Mouse (Mus musculus) CD4-positive helper T cell, adult 2 months (primary cell): Measurements from ENCODE around the gene Usb1.
A peak's percentile ranks its signal among the peaks of the same experiment; 100 is the strongest.

Experiments used
- DNase-seq: peaks from one replicate; pipeline ENCODE4 v3.0.0-alpha.2; 2012; ENCODE audit warnings: low read depth, missing footprints, low spot score

The Usb1 gene

DNA sequence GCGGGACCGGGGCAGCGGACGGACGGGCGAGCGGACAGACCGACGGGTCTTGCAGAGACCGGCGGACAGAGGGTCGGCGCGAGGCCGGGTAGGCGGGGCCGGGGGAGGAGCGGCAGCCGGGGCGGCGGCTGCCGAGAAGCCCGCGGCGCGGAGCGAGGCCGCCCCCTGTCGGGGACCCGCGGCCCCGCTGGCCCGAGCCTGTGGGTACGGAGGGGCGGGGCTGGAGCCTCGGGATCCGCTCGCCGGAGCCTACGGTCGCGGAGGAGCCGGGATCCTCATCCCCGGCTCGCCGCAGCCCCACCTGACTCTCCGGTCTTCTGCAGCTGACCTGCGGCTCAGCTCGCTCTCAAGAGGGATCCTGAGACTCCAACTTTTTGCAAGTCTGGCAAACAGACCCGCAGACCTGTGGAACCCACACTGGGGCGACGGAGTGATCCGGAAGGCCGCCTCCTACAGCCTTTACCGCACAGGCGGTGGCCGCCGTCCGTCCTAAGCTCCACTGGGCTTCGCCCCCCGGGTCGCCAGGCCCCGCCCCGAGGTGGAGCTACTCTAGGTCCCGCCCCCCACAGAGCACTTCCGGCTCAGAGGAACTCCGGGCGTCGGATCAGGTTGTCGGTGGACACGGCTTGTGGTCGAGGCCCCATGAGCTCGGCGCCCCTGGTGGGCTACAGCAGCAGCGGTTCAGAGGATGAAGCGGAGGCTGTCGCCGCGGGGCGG lies at the start of gene Usb1, which contains the start of gene Zfp319:
Gene Usb1, plus strand, starts transcription at position 565 of the 717 bp plus-strand sequence.
Gene Zfp319, minus strand, starts transcription at position 231 of the 717 bp plus-strand sequence.
- DNase-seq, result peak; percentile 94

DNA sequence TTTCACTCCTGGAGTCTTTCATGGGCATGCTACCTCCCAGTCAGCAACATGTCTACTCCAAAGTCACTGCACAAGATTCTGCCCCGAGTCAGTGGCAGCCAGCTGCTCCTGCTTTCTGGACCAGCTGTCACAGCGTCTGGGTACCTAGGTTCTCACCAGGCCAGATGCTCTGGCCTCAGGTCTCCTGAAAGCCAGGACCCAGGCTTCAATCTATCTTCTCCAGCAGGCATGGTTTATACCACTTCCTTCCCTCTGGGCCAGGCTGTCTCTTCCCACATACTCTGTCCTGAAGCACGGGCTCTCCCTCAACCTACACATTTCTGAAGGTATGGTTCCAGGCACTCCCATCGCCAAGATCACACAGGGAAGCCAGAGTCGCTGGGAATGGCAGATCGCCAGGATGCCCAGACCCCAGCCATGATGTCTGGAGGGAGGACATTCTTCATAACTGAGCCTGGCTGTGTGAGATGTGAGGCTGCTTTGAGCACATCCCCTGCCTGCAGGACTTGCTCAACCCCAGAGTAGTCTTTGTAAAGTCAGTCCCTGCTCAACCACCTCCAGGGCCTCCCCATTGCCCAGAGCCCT lies 42.9 kb upstream of the Usb1 start:
- no peak for DNase-seq

DNA sequence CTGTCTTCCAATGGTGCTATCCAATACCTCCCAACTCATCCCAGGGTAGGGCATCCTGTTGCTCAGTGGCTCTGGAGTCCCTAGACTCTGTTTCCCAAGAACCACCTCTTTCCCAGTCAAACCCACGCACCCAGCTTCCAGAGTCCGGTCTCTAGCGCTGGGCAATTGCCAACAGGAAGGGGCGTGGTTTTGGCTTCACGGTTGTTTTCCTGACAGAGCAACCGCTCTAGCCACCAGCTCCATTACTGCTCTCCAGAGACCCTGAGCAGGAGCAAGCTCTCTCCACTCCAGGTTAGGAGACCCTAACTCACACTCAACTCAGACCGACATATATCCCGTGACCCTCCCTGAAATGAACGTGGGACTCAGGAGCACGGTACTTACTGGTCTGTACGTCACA lies 38.9 kb upstream of the Usb1 start:
- DNase-seq, result no peak

DNA sequence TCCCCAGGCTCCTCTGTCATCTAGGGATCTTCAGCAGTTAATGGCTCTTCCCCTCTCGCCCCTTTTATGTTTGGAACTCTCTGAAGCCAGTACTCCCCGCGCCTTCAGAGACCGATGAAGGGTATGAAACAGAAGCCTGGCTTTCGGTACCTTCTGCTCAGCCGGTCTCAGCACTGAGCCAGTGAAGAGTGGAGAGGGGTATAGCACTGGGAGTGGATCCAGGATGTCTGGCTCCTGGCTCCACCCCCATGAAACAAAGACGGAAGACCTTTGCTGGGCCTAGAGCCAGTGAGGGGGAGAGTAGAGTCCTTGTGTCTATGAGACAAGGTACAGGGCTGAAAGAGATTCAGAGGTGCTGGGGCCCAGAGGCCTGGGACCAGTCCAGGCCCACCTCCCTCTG lies 38.2 kb upstream of the Usb1 start:
- DNase-seq, result no peak

DNA sequence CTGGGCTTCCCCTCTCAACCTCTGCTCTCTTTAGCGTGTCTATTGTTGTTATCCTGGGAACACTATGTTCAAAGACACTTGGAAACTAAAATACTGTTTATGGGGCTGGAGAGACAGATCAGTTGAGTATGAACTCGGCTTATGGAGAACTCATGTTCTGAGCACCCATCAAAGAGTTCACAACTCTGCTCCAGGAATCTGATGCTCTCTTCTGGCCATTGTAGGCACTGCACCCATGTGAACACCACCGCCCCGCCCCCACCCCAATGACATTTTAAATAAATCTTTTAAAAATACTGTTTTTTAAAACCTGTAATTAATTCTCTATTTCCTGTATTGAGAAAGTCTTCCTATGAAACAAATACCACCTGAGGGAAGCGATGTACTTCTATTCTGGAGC lies 29.7 kb upstream of the Usb1 start:
- DNase-seq, result peak; percentile 56

DNA sequence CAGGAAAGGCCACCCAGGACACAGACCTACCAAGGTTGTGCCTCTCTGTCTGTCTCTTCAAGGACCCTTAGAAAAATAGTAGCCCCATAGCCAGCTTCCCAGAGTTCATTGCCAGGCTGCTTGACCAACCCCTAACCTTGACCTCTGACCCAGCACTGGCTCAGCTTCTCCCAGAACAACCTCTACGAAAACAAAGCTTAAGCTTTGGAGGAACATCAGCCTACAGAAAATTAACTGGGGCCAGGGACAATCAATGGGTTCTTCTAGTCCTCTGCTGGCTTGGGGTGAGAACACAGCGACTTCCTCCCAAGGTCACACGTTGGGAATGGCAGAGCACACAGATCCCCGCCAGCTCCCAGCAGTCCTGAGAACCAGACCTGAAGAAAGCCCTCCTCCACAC lies 26.6 kb upstream of the Usb1 start:
- DNase-seq, result no peak

DNA sequence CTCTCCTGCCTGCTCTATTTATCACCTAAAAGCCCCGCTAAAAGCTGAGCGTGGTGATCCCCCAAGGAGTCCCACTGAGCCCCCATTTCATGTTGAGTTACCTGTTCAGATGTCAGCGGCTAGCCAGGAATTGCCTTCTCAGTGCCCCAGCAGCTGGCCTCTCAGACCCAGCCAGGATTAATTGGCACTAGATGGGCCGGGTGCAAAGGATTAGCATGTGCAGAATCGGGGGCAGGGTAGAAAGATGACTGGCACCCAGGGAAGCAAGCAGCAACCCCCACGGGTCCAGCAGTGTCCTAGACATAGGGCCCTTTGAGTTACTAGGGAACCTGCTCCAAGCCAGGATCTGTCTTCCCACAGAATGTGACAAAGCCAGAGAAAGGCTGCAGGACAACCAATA lies 25.7 kb upstream of the Usb1 start, which contains the start of gene Cngb1:
Gene Cngb1, minus strand, starts transcription at position 155 of the 400 bp plus-strand sequence.
- DNase-seq, result no peak

DNA sequence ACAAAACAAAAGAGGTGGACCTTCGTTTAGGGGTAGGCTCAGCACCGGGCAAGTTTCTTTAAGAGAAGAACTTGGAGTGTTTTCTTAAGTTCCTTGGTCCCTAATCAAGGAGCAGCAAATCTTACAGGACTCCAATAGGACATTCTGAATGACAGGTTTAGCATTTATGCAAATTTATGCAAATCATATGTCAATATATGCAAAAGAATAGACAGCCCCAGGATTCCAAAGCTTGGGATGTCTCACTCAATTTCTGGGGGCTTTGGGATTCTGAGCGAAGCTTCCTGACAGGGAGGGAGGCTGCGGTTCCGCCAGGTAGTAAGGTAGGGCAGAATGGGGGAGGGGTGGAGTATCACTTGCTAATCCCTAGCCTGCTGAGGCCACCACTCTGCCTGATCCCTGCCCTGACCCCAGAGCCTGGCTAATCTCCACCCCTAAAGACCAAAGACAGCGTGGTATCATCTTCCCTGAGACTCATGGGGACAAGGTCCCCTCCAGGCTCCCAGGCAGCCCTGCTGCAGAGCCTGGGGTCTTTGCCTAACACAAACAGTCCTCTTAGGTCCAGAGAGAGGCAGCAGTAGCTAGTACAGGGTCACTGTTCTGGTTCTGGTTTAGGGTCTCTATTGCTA lies 21.6 kb upstream of the Usb1 start, which contains the start of gene Tepp:
Gene Tepp, plus strand, starts transcription at position 225 of the 629 bp plus-strand sequence.
- DNase-seq, result no peak

DNA sequence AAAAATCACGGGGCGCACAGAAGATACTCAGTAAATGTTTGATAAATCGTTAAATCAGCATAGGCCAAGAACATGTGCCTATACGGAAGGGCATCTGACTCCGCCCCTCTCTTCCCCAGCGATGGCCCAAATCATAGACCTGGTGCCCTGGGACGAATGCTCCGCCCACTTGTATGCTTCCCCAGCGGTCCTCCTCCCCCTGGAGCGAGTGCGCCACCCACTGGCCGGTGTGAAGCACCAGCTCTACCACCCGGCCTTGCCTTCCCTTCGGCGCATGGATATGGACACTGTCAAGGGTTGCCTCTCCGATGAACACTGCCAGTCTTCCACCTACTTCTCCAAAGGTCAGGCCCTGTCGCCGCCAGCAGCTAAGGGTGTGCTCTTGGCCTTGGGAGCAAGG lies 19.2 kb upstream of the Usb1 start:
- no peak for DNase-seq

DNA sequence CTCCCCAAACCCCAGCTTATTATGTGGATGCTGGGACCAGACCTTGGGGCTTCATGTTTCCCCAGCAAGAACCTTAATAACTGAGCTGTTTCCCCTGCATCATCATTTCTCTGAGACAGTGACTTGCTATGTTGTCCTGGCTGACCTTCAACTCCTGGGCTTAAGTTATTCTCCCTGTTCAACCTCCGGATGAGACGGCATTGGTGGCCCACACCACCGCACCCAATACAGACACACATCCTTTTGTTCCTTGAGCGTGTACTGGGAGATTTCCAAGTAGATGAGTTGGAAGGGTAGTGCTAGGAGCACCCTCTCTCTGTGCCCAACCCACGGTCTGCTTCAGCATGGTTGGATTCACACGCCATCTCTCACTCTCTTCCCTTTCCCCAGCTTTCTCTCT lies 18.2 kb upstream of the Usb1 start:
- DNase-seq, result no peak

DNA sequence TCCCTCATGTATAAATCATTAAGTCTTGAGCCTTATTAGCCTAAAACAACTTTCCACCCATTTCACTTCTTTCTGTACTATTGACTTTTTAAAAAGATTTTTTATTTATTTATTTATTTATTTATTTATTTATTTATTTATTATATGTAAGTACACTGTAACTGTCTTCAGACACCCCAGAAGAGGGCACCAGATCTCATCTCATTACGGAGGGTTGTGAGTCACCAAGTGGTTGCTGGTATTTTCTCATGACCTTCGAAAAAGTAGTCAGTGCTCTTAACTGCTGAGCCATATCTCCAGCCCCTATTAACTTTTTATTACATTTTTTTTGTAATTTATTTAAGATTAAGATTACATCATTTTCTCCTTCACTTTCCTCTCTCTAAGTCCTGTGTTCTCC lies 17.4 kb upstream of the Usb1 start:
- no peak for DNase-seq

DNA sequence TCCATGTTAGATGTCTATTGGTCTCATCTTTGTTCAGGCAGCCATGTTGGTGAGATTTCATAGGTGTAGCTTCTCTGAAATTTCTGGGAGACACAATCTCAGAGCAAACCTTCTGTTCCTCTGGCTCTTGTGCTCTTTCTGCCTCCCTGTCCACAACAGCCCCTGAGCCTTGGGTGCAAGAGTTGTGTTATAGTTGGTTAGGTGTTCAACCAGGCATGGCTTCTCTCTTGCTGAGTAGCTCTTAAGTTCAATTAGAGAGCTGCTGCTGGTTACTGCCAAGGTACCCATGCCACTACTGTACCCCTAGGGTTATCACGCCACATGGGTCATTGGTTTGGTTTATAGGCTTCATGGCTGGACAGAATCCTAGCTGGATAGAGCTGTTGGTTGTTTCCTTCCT lies 16.7 kb upstream of the Usb1 start:
- no peak for DNase-seq

DNA sequence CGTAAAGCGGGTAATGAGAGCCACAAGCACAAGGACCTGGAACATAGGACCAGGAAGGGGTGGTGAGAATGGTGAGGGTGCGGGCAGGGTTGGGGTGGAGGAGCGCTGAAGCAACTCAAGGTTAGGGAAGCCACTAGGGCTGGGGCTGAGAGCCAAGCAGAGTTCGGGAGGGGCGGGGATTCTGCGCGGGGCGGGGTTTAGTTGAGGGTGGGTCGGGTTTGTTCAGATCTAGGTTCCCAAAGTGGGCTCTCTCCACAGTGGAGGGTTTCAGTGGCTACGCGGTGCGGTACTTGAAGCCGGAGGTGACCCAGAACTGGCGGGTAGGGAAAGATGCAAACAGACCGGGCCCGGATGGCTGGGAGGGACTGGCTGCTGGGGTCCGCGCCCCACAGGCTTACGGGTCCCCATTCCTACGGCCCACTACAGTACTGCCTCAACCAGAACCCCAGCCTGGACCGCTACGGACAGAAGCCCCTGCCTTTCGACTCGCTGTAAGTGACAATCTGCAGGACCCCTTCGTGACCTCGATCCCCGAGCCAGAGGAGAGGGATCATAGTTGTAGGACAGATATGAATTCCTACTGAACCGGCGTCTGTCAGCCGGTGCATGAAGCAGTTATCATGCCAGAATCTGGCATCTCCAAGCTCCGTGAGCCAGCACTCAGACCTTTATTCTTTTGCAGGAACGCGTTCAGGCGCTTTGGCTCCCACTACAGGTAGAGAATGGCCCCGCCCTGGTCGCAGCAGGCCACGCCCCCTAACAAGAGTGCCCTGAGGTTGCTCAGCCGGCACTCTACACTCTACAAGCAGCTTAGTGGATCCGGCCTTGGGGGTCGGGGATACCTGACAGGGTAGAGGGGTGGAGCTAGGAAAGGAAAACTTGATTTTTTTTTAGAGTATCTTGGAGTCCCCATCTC lies 11.6 kb upstream of the Usb1 start:
- DNase-seq, result peak; percentile 80

DNA sequence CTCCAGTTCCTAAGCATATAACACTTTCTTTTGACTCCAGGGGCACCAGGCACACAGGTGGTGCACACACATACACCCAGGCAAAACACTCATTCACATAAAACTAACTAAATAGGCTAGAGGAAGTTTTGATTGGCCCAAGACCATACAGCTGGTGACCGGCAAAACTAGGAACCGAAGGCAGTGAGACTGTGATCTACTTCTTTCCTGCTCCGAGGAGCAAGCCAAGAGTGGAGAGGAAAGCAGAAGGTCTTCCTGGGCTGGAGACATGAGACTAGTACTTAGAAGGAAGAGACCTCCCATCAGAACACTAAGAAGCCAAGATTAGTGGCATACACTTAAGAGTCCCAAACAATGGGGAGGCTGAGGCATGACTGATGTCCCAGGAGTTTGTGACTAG lies 8.9 kb upstream of the Usb1 start:
- no peak for DNase-seq

DNA sequence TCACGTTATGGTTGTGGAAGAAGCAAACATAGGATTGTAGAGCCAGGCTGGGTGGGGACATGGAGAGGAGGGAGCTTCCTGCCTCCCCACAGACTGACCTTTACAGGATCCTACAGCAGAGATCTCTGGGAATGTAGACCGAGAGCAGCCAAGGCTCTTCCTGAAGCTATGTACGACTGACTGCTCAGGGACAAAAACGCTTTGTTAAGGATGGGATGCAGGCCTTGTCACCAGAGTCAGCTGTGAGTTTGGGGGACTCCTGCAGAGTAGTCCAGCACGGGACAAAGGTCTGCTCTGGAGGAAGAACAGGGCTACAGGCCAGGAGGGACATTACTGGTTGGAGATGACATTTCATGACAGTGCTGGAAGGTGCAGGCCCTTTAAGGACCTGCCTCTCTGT lies 7.4 kb upstream of the Usb1 start:
- DNase-seq, result no peak

DNA sequence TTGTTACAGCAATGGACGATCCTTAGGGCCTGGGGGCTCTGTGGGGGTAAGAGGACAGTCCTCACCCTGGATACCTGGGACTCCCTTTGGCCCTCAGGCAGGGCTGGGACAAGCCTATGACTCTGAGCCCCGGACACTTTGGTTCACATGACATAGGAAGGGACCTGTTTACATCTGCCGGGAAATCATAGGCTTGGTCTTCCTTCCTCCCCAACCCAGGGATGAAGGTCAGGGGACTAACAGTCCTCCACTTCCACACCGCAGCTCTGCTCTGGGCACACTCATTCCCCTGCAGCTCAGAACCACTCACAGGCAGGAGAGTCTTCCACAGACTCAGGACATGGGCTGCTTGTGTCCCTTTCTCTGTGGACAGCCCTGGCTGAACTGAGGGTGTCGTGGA lies 5.3 kb upstream of the Usb1 start:
- no peak for DNase-seq

DNA sequence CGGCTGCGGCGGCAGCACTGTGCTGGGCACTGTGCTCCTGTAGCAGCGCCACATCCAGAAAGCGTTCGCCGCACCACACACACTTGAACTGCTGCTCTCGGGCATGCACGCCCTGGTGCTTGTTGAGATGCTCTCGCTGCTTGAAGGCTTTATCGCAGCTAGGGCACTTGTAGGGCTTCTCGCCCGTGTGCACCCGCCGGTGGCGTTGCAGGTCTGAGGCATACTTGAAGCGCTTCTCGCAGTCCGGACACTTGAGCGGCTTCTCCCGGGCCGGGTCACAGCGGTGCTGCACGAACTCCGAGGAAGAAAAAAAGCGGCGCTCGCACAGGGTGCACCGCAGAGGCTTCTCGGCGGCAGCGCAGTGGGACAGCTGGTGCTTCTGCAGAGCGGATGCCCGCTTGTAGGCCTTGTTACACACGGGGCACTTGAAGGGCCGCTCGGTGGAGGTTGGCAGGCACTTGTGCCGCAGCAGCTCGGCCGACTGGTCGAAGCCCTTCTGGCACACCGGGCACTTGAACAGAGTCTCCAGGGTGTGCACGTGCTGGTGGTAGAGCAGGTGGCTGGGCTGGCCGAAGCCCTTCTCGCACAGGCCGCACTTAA lies 4.1 kb upstream of the Usb1 start:
- no peak for DNase-seq

DNA sequence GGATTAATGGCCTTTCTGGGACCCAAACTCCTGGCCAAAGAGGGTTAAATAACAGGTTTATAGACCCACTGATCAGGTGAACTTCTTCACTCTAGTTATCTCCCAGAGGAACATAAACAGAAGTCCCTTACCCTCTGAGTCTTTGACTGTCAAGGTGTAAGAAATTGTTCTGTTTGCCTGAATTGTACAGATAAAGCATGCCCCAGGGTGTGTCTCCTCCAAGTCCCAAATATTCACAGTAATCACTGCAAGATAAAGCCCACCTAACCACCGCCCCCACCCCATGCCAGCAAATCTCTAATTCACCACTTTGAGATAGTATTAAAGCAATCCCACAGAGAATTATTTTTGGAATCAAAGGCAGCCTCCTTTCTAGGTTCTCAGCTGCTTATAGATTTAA lies 1.7 kb upstream of the Usb1 start:
- no peak for DNase-seq

DNA sequence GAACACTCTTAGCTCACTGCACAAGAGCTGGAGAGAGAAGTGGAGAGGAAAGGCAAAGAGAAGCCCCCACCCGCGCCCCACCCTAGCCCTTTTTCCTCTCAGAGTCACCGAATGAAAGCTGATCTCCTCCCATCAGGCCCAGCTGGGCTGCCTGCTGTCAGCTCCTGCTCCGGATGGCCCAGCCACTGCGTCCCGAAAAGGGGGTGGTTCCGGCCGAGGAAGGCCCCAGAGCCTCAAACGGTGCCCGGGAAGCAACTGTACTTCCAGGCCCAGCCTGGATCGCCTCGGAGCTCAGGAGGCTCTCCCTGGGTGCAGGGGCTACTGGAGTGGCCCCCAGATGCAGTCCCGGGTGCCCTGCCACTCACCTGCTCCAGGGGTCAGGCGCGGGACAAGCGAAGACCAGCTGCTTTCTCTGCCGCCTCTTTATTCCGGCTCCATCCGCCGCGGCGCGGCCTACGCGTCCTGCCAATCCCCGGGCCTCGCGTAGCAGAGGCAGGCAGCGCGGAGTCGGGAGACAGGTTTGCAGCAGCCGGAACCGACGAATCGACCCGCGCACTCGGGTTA lies 846 bp upstream of the Usb1 start:
- no peak for DNase-seq

DNA sequence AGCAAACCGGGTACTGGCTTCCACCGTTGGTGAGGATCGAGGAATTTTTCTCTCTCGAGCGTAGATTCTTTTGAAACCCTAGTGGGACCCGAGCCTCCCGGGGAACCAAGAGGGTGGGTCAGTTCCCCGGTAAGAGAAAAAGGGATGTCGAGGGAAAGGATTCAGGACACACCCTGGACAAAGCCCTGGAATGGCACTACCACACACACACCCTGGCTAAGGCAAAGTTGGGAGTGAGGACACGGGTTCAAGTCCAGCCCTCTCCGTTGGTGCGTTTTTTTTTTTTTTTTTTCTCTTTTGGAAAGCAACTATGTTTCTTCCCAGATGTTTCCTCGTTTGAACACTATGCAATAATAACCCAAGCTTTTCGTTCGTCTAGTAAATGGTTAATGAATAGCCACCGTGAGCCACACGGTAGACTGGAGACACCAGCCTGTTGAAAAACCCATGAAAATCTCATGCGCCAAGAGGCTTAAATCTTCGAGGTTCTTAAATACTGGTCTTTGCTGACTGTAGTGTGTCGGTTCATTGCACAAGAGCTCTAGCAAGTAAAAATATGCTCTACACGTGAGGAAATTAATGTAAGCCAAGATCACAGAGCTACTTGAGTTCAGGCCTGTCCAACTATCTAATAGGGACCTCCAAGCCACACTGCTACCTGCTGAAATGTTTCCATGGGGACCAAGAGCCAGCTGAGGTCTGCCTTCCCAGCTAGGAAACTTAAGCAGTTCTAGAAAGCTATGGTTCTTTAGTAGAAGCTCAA lies 534 bp downstream of the Usb1 start:
- no peak for DNase-seq
